Mouse (Mus musculus): Measurements from ENCODE around the gene Gm11541.

The Gm11541 gene

DNA sequence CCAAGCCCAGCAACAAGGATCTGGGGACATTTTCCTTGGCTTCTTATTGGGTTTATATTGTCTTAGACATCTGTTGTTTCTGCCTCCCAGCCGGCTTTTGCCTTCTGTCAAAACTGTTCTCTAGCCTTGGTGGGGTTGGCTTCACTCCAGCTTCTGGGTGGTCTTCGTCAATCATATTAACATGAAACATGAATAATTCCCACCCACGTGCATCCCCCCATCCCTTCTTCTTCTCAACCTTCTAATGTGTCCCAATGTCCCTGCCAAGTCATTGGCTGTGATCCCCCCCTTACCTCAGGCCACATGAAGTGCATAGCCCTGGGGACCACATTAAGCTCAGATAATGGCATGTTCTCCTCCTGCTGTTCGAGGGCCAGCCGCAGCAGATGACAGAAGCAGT, at the start of gene Gm11541:
TSS of gene Gm11541 (minus strand) at position 28 of the 400 bp plus-strand sequence.
- no peak for DNase-seq (ENCODE audit: extremely low read depth, low read depth, low spot score)

DNA sequence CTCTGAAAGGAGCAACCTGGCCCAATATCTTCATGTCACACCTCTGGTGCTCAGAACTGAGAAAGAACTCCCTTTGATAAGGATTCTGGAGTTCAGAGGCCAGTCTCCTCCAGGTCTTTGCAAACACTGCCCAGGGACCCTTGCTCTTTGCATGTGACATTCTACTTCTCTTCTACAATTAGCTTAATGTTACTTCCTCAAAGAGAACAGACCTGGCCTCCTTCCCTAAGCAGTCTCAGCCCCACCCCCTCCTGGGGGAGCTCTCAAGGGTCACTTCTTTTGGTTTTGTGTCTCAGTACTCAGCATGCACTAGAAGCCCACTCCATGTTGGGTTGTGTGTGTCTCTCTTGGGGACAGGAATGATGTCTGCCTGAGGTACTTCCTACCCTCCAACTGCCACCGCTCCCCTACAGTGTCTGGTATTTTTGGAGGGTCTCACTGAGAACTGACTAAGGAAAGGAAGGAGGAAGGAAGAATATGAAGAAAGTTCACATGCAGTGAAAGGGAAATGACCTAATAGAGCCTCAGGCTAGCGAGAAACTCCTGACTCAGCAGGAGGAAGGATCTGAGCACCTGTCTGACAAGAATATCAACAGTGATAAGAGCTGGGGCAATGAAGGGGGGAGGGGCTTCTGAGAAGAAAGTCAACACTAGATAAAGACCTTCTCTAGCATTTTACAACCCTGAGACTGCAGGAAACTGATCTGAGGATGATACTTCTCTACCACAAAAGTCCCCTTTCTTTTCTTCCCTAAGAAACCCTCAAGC, 48.8 kb upstream of the Gm11541 start:
- no peak for DNase-seq (ENCODE audit: extremely low read depth, low read depth, low spot score)

DNA sequence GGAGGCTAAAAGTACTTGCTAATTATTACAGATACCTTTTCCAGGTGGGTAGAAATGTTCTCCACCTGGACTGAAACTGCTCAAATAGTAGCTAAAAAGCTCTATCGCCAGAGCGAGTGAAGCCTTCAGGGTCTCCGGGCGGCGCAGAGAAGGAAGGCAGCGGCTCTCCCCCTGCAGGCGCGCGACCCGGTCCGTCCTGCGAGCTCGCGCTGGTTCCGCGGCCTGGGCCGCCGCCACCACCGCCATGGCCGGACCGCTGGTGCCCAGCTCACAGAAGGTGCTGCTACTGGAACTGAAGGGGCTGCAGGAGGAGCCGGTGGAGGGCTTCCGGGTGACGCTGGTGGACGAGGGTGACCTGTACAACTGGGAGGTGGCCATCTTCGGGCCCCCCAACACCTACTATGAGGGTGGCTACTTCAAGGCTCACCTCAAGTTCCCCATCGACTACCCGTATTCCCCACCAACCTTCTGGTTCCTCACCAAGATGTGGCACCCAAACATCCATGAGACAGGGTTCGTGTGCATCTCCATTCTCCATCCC, 37.5 kb upstream of the Gm11541 start, which contains the start of gene Cdc34b:
TSS of gene Cdc34b (plus strand) at position 51 of the 541 bp plus-strand sequence.
- no peak for DNase-seq (ENCODE audit: extremely low read depth, low read depth, low spot score)

DNA sequence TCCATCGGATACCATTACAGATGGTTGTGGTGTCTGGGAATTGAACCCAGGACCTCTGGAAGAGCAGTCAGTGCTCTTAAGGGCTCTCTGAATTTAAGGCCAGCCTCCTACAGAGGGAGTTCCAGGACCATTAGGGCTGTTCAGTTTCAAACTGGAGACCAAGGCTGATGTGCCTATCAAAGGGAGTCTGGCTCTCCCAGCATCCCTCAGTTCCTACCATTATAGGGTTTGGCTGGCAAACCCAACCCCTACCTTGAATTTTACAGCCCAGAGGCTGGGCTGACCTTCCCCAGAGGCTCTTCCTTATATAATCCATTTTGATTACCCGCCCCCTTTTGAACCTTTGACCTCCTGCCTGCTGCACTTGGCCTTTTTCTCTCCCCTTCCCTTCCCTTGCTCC, 31.4 kb upstream of the Gm11541 start:
- no peak for DNase-seq (ENCODE audit: extremely low read depth, low read depth, low spot score)

DNA sequence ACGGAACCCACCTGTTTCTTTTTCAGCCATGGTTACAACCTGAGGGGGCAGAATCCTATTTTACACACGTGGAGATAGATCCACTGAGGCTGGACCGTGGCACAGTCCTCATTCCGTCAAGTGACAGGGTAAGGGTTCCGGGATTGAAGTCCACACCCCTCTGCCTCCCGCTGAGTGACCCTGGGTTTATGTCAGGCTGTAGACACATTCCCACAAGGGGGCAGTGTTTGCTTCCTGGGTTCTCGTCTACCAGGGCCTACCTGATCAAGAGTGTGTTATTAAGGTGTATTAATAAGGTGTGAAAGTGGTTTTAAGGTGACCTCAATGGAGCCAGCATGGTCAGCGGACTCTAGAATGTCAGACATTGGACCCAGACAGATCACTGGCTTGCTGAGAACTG, 28.5 kb upstream of the Gm11541 start:
- DNase-seq (ENCODE audit: extremely low read depth, low read depth, low spot score) = no peak

DNA sequence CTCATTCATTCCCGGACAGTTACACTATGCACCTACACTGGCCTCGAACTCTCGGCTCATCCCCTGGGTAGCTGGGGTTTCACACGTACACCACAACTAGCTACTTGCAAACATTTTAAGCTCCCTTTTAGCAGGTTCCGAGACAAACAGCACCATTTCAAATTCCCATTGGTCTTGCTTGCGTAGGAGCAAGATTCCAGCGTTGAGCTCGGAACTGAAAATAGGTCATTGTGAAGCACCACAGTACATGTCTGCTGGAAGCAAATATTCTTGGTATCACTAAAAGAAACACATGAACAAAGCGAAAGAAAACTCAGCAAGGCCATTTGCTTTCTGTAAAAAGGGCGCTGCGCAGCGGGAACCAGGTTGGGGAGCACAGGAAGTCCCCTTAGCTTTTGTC, 26.9 kb upstream of the Gm11541 start:
- DNase-seq (ENCODE audit: extremely low read depth, low read depth, low spot score) = no peak

DNA sequence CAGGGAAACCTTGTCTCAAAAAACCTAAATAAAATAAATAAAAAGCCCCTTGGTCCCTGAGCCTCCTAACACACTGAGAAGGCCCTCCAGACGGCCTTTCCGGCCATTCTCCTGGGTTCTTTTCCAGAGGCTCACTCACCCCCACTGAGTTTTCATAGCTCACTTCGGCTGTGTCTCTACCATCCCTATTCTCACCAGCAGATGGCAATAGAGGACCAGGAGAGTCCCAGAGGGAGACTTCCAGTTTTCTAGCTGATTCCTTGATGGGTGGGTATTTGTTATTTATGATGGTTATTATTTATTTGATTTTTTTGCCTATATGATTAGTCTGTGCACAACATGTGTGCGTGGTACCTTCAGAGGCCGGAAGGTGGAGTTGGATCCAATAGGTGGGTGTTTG, 26.0 kb upstream of the Gm11541 start:
- DNase-seq (ENCODE audit: extremely low read depth, low read depth, low spot score) = no peak

DNA sequence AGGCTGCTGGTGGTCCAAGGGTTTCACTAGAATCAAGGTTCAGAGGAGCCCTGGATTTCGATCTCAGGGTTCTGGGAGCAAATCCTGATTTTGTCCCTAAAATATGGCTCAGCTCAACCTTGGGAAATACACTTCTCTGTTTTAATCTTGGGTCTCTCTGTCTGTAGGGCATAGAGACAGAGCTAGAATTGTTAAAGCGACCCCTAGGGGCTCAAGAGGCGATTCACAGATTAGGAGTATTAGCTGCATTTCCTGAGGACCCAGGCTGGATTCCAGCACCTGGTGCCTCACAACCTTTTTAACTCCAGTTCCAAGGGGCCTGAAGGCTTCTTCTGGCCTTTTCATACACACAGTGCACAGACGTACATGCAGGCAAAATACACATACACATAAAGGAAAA, 25.3 kb upstream of the Gm11541 start:
- no peak for DNase-seq (ENCODE audit: extremely low read depth, low read depth, low spot score)

DNA sequence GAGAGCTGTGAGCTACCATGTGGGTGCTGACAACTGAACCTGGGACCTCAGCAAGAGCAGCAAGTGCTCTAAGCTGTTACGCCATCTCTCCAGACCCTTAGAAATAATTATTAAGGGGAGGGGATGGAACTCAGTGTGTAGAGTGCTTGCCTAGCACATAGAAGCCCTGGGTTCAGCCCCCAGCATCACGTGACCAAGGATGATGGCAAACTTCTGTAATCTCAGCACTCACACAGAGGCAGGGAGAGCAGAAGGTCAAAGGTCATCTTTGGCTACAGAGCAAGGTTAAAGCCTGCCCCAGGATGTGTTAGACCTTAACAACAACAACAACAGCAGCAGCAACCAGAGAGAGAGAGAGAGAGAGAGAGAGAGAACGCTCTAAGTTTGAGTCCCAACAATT, 24.2 kb upstream of the Gm11541 start:
- no peak for DNase-seq (ENCODE audit: extremely low read depth, low read depth, low spot score)

DNA sequence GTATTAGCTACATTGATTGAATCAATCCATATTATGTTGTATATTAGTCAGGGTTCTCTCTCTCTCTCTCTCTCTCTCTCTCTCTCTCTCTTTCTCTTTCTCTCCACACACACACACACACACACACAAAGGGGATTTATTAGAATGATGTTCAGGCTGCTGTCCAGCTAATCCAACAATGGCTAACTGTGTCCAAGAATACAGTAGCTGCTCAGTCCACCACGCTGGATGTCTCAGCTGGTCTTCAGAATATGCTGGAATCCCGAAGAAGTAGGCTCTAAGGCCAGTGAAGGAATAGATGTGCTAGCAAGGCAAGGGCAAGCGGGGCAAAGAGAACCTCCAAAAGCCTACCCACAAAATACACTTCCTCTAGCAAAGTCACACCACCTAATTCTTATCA, 23.0 kb upstream of the Gm11541 start:
- no peak for DNase-seq (ENCODE audit: extremely low read depth, low read depth, low spot score)

DNA sequence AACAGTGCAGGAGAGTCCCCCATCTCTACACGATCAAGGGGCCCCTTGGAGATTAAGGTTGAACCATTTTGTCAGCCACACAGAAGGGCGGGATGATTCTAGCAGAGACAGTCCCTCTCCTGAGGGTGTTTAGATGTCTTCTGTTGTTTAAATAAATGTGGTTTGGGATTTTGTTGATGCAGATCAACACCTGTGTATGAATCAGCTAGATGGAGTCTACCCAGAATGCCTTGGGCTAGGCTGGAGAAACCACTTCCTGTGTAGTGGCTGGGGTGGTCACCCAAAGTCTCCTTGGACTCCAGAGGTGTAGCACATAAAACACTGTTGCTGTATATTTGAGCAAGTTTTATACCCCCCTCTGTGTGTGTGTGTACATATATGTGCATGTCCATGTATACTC, 14.9 kb upstream of the Gm11541 start:
- no peak for DNase-seq (ENCODE audit: extremely low read depth, low read depth, low spot score)

DNA sequence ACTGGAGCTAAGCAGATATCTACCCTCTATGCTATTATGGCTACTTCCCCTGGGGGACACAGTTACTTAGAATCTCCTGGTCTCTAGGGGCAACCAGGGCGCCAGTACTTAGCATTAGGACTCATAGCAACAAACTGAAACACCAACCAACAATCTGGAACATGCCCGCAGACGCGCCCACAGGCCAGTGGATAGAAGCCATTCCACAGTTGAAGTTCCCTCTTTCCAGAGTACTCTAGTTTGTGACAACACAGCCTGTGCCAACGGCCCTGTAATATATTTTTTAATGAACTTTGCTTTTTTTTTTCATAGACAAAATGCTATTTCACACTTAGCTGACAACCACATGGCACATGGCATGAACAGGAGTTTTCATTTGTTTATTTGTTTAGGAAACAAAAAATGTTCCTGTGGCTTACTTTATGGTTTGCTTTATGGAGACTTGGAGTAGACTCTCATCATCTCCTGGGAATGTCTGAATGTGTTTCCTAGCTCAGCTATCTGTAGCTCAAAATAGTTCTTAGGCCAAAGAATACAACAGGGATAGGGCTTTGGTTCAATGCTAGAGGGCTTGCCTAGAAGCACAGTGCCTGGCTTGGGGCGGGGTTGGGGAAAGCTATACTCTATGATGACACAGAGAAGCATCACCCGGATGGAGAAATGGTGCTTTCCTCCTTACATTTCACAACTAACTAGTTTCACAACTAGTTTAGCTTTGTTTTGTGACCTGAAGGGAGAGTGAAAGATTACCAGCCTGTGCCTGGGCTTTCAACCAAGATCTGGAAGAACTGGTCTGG, 14.0 kb upstream of the Gm11541 start:
- DNase-seq (ENCODE audit: extremely low read depth, low read depth, low spot score) = peak; percentile 31

DNA sequence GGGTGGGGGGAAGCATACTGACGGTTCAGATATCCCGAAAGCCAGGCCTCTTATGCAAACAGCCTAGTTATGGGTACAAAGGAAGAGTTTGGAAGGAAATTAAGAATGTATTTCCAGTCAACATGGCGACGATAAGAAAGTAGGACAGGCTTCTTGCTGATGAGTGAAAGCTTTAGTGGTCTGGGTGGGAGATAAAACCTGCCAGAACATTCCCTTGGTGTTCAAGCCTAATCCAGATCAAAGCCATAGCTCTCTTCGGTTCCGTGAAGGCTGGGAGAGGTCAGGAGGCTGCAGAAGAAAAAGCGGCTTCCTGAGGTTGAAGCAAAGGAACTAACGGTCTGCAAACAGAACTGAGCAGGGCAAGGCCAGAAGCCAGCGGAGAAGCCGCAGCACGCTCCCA, 12.9 kb upstream of the Gm11541 start:
- DNase-seq (ENCODE audit: extremely low read depth, low read depth, low spot score) = no peak

DNA sequence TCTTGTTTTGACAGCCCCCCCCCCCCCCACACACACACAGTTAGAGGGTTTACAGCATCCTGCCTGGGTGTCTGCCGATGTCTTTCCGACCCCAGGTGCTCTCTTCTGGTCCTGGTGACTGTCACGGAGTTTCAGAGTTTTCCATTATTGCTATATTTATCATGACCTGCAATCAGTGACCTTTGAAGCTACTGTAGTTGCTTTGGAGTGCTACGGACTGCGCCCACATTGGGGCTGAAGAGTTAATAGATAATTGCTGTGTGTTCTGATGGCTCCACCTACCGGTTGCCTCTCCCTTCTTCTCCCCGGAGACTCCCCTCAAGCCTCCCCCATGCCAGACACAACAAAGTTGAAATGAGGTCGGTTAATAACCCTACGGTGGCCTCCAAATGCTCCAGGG, 12.5 kb upstream of the Gm11541 start:
- DNase-seq (ENCODE audit: extremely low read depth, low read depth, low spot score) = no peak

DNA sequence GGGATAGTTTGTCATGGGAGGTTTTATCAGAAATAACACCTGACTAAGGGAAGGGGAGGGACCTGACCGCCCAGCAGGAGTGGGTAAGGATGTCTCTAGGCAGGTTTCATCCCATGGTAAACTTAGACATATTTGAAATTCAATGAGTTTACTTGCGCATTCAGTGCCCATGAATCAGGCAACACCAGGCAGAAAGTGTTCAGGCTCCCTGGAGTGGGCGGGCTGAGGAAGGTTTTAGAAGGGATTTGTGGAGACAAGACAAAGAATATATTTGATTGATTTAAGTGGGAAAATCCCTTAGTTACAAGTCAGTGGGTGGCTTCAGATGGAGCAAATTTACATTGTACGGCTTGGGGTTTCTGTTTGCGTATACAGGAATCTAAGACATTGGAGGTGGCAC, 11.3 kb upstream of the Gm11541 start:
- no peak for DNase-seq (ENCODE audit: extremely low read depth, low read depth, low spot score)

DNA sequence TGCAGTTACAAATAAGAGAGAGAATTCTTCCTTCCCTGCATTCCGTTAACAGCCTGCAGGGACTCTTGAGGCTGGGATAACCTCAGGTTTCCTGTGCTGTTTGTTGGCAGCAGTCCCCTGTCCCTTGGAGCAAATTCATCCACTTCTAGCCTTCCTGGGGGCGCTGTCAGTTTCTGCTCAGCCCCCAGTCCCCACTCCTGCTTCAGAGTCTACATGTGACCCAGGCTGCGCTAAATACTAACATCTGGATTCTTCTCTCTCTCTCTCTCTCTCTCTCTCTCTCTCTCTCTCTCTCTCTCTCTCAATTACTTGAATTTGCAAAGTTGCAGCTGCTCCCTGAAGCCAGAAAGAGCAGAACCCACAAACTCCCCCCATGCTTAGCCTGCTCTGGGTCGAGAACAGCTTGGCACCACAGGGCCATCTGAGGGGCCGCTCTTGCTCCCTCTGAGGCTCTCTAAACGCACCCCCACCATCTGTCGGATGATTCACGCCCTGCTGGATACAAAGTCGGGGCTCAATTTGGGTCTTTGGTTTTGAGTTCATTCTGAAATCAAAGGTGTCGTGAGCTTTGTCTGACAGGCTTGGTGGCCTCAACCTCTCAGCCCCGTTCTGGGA, 9.1 kb upstream of the Gm11541 start:
- DNase-seq (ENCODE audit: extremely low read depth, low read depth, low spot score) = no peak

DNA sequence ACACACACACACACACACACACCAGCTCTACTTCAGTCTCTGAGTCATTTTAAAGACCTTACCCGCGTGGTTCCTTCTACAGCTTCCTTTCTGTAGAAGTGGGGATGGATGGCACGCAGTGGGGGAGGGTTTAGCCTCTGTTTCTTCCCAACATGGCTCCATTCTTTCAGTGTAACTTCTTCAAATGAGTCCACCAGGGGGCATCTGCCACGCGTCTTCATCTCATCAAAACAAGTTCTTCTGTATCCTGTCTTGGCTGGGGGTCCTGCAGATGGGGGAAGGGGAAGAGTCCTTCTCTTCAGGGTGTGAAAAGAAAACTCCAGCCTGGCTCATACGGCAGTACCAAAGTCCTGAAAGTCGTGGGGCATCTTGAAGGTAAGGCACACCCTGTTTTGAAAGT, 279 bp downstream of the Gm11541 start:
- DNase-seq (ENCODE audit: extremely low read depth, low read depth, low spot score) = no peak

DNA sequence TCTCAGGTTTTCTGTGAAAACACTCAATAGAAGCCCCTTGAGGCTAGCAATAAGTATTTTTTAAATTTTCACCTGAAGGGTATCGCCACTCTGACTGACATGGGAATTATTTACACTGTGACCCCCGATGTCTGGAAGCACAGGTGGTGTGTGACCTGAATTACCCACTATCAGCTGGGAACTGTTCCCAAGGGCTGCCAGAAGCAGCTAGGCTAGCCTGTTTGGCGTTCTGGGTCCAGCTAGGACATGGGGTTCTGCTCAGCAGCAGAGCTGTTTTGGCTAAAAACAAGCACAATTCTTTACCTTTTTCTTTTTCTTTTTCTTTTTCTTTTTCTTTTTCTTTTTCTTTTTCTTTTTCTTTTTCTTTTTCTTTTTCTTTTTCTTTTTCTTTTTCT, 2.1 kb downstream of the Gm11541 start:
- DNase-seq (ENCODE audit: extremely low read depth, low read depth, low spot score) = no peak

DNA sequence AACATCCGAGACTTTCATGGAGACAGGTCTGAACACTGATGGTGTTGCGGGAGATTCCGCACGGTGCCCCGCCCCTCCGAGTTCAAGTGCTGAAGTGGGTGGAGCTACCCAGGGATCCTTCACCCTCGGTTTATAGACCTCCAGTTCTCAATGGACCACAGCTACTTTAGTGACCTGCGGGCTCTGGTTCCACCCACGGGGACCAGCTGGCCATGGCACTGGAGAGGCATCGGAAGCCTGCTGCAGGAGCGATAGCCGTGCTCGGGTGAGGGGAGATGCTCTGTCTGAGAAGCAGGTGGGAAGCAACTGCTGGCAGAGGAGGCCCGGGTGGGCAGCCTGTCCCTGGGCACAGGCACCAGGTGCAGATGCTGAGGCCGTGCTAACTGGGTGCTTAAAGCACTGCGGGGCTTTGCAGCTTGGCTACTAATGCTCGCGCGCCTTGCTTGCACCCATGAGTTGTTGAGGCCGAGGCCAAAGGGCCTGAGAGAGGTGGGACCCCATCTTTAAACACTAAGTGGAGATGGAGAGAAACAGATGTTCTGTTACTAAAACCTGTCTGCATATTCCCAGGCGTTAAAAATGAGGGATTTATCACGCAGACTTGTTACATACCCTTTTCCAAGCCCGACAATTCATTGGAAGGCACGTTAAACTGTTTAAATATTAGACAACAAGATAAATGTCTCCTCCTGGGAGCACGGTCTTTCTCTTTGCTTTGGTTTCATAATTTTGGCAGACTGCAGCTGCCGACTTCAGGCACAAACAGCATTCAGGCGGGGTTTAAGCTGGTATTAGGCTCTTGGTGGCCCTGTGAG, 2.7 kb downstream of the Gm11541 start:
- DNase-seq (ENCODE audit: extremely low read depth, low read depth, low spot score) = no peak

DNA sequence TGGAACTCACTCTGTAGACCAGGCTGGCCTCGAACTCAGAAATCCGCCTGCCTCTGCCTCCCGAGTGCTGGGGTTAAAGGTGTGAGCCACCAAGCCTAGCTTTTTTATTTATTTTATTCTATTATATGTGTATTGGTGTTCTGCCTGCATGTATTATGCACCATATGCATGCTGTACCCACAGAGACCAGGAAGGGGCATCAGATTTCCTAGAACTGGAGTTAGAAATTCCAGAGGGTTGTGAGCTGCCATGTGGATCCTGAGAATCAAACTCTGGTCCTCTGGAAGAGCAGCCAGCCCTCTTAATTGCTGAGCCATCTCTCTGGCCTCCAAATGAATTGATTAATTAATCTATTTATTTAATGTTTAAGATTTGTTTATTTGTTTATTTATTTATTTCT, 4.9 kb downstream of the Gm11541 start:
- DNase-seq (ENCODE audit: extremely low read depth, low read depth, low spot score) = no peak

Data from fat pad, adult 2 months (tissue).